Mouse (Mus musculus) embryonic facial prominence, embryonic 10.5 days (tissue): ENCODE data around the gene Slc15a4. TPM values are rescaled to one million over a fixed set of nuclear protein-coding genes. Genes with fewer than 3 reads are reported as not detected.

Experiments used
- DNase-seq: peaks from one replicate; pipeline ENCODE4 v3.0.0-alpha.2; 2017; ENCODE audit warnings: low spot score
- H3K27ac ChIP-seq: fragments of 300-500 bp; sonication (generic); replicated peaks from 2 replicates; pipeline ENCODE4 v1.5.1; 2016; ENCODE audit warnings: mild to moderate bottlenecking
- H3K27me3 ChIP-seq: fragments of 300-500 bp; sonication (generic); replicated peaks from 2 replicates; pipeline ENCODE4 v1.6.1; 2016; ENCODE audit warnings: low read depth, mild to moderate bottlenecking; ENCODE audit not compliant: poor library complexity, severe bottlenecking
- H3K36me3 ChIP-seq: fragments of 300-500 bp; sonication (generic); replicated peaks from 2 replicates; pipeline ENCODE4 v1.6.1; 2016; ENCODE audit warnings: mild to moderate bottlenecking, moderate library complexity
- H3K4me1 ChIP-seq: fragments of 300-500 bp; sonication (generic); 2 replicates; pipeline ENCODE4 v1.6.1; 2016
- H3K4me3 ChIP-seq: fragments of 300-500 bp; sonication (generic); 2 replicates; pipeline ENCODE4 v1.5.1; 2016; ENCODE audit warnings: mild to moderate bottlenecking, moderate library complexity
- H3K9me3 ChIP-seq: fragments of 300-500 bp; sonication (generic); 2 replicates; pipeline ENCODE4 v1.6.1; 2016; ENCODE audit warnings: mild to moderate bottlenecking
- WGBS: fragments of 180-500 bp; shearing (Covaris S2); methylation state at CpG from one replicate; pipeline ENCODE4 v1.1.7; 2016; 5-methylcytosine and 5-hydroxymethylcytosine counted together
- polyA plus RNA-seq: library from polyadenylated mRNA; unstranded; fragments of >200 nt; fragmentation: Nextera tagmentation; extraction: Ambion mirVana; gene quantifications from 2 replicates; pipeline ENCODE4 v1.2.1, GENCODE M21; 2016

Gene Slc15a4
- polyA plus RNA-seq, 1 experiment from 2014 or later, result 25.1 TPM

GRCm38 (mm10) chr5:127587854-127588253 is 44.8 kb downstream of the Slc15a4 start:
- Histone ChIP-seq H3K9me3 (no peaks in the 10 kb centered on the region), H3K27me3 (no peaks in the 10 kb centered on the region), H3K36me3 (peaks cover 30% of the 10 kb centered on the region), H3K4me3 (no peak overlapping the region), H3K4me1 (no peaks in the 10 kb centered on the region), H3K27ac (no peak overlapping the region)
- WGBS, result 73% methylated on average over 6 of the region's 6 CpGs
- no peak for DNase-seq

GRCm38 (mm10) chr5:127583658-127584057 is 49.0 kb downstream of the Slc15a4 start:
- no peak overlapping the region for H3K27ac ChIP-seq
- no peaks in the 10 kb centered on the region for H3K27me3 ChIP-seq
- no peak overlapping the region for H3K4me3 ChIP-seq
- no peaks in the 10 kb centered on the region for H3K36me3 ChIP-seq
- H3K9me3 ChIP-seq, result no peaks in the 10 kb centered on the region
- WGBS, result 86% methylated on average over 8 of the region's 8 CpGs
- DNase-seq, result peak; percentile 14
- H3K4me1 ChIP-seq, result no peaks in the 10 kb centered on the region

- Histone ChIP-seq H3K27ac (no peak overlapping the region), H3K9me3 (no peaks in the 10 kb centered on the region), H3K27me3 (no peaks in the 10 kb centered on the region), H3K36me3 (no peaks in the 10 kb centered on the region), H3K4me3 (no peak overlapping the region), H3K4me1 (no peaks in the 10 kb centered on the region)
- WGBS, result 53% methylated on average over 8 of the region's 8 CpGs
- peak; percentile 26 for DNase-seq
Measured at GRCm38 (mm10) chr5:127577419-127577818, 55.3 kb downstream of the Slc15a4 start.

GRCm38 (mm10) chr5:127567165-127567741 is 65.4 kb downstream of the Slc15a4 start:
- Histone ChIP-seq H3K4me1 (no peaks in the 10 kb centered on the region), H3K9me3 (no peaks in the 10 kb centered on the region), H3K4me3 (no peak overlapping the region), H3K27me3 (no peaks in the 10 kb centered on the region), H3K36me3 (peaks cover 20% of the 10 kb centered on the region), H3K27ac (no peak overlapping the region)
- DNase-seq, result no peak
- WGBS, result 77% methylated on average over 6 of the region's 6 CpGs

GRCm38 (mm10) chr5:127561086-127561485 is 71.6 kb downstream of the Slc15a4 start:
- Histone ChIP-seq H3K9me3 (no peaks in the 10 kb centered on the region), H3K27ac (no peak overlapping the region), H3K4me3 (no peak overlapping the region), H3K4me1 (no peaks in the 10 kb centered on the region), H3K36me3 (peaks cover 37% of the 10 kb centered on the region), H3K27me3 (no peaks in the 10 kb centered on the region)
- WGBS, result 83% methylated on average over 3 of the region's 3 CpGs
- no peak for DNase-seq

- no peaks in the 10 kb centered on the region for H3K4me1 ChIP-seq
- no peak overlapping the region for H3K4me3 ChIP-seq
- no peak for DNase-seq
- peaks cover 16% of the 10 kb centered on the region for H3K36me3 ChIP-seq
- H3K27ac ChIP-seq, result no peak overlapping the region
- WGBS, result 84% methylated on average over 2 of the region's 2 CpGs
- H3K27me3 ChIP-seq, result no peaks in the 10 kb centered on the region
- H3K9me3 ChIP-seq, result no peaks in the 10 kb centered on the region
Measured at GRCm38 (mm10) chr5:127548136-127548535, 84.6 kb downstream of the Slc15a4 start.

- Histone ChIP-seq H3K4me1 (no peaks in the 10 kb centered on the region), H3K36me3 (peaks cover 5% of the 10 kb centered on the region), H3K27ac (no peak overlapping the region), H3K9me3 (no peaks in the 10 kb centered on the region), H3K4me3 (no peak overlapping the region), H3K27me3 (no peaks in the 10 kb centered on the region)
- WGBS, result 94% methylated on average over 5 of the region's 5 CpGs
- DNase-seq, result no peak
Measured at GRCm38 (mm10) chr5:127546585-127546991, 86.1 kb downstream of the Slc15a4 start.

Other genes starting within 250 kb of the Slc15a4 start
- 1.3 and 1.8 TPM in 2 replicates for gene Glt1d1, start 635 bp downstream of the Slc15a4 start, polyA plus RNA-seq